Mouse (Mus musculus) CH12.LX (cell line): Measurements from ENCODE around the gene Fhl3. TPM values are rescaled to one million over a fixed set of nuclear protein-coding genes. Genes with fewer than 3 reads are reported as not detected.

Experiments used
- DNase-seq: peaks from one replicate; pipeline ENCODE4 v3.0.0-alpha.2; 2013; ENCODE audit errors: extremely low read depth
- H3K27ac ChIP-seq: 2 replicates; pipeline ENCODE4 v1.5.1; 2012; ENCODE audit warnings: low read depth, mild to moderate bottlenecking, control low read depth, moderate library complexity; ENCODE audit not compliant: insufficient read depth
- H3K27me3 ChIP-seq: replicated peaks from 2 replicates; pipeline ENCODE3; 2012; ENCODE audit warnings: inconsistent platforms
- H3K36me3 ChIP-seq, 2 experiments: replicated peaks in 1 of 2; 2 replicates each; pipeline versions ENCODE3 to v1.6.1; 2012; ENCODE audit warnings: inconsistent platforms in 1 of 2, low read length in 1 of 2, mild to moderate bottlenecking in 1 of 2, mixed read lengths in 1 of 2, moderate library complexity in 1 of 2; ENCODE audit not compliant: control insufficient read depth in 1 of 2, insufficient read depth in 1 of 2
- H3K4me1 ChIP-seq, 2 experiments: 2 replicates each; pipeline ENCODE4 v1.6.1; 2012; ENCODE audit warnings: inconsistent platforms in 1 of 2, moderate library complexity in 1 of 2; ENCODE audit not compliant: insufficient read depth in 2 of 2, control insufficient read depth in 1 of 2
- H3K4me2 ChIP-seq: 2 replicates; pipeline ENCODE4 v1.6.1; 2012; ENCODE audit warnings: low read depth, mild to moderate bottlenecking, control low read depth; ENCODE audit not compliant: poor library complexity, insufficient read depth, severe bottlenecking
- H3K4me3 ChIP-seq, 3 experiments: fragments of 150-350 bp in 1 of 3; sonication (generic) in 1 of 3; replicated peaks in 1 of 3; 2 replicates each; pipeline versions ENCODE3 to v1.5.1; 2011 to 2012; ENCODE audit warnings: low read depth in 2 of 3, low read length in 2 of 3, mild to moderate bottlenecking in 2 of 3, moderate library complexity in 2 of 3, control low read depth in 1 of 3, improper control_type of control experiment in 1 of 3, inconsistent platforms in 1 of 3, mixed read lengths in 1 of 3; ENCODE audit not compliant: poor library complexity in 1 of 3
- H3K79me2 ChIP-seq: replicated peaks from 2 replicates; pipeline ENCODE4 v1.6.1; 2012; ENCODE audit warnings: mild to moderate bottlenecking, moderate library complexity; ENCODE audit not compliant: control insufficient read depth, poor library complexity, insufficient read depth, severe bottlenecking; ENCODE audit errors: extremely low read depth
- H3K9ac ChIP-seq: 2 replicates; pipeline ENCODE4 v1.6.1; 2012; ENCODE audit warnings: low read depth, mild to moderate bottlenecking, control low read depth, moderate library complexity; ENCODE audit not compliant: insufficient read depth
- H3K9me3 ChIP-seq: replicated peaks from 2 replicates; pipeline ENCODE3; 2012; ENCODE audit warnings: low read length, inconsistent platforms, mixed read lengths
- BHLHE40 ChIP-seq: IDR thresholded peaks from 2 replicates; pipeline ENCODE4 v1.6.1; 2011; ENCODE audit warnings: mild to moderate bottlenecking, low read depth, low read length, improper control_type of control experiment
- CHD1 ChIP-seq: IDR thresholded peaks from 2 replicates; pipeline ENCODE4 v1.6.1; 2012; ENCODE audit warnings: low read depth, low read length, improper control_type of control experiment, inconsistent platforms
- CHD2 ChIP-seq: IDR thresholded peaks from 2 replicates; pipeline ENCODE4 v1.6.1; 2011; ENCODE audit warnings: low read length, improper control_type of control experiment
- CTCF ChIP-seq, 2 experiments: IDR thresholded peaks in 1 of 2; conservative IDR thresholded peaks in 1 of 2; 2 replicates each; pipeline ENCODE4 v1.5.1; 2011 to 2012; ENCODE audit warnings: low read depth in 2 of 2, low read length in 2 of 2, improper control_type of control experiment in 1 of 2, inconsistent platforms in 1 of 2, mild to moderate bottlenecking in 1 of 2, moderate library complexity in 1 of 2
- E2F4 ChIP-seq: IDR thresholded peaks from 2 replicates; pipeline ENCODE4 v1.6.1; 2011; ENCODE audit warnings: low read depth, low read length, improper control_type of control experiment; ENCODE audit not compliant: insufficient replicate concordance
- ELF1 ChIP-seq: IDR thresholded peaks from 2 replicates; pipeline ENCODE4 v1.6.1; 2014; ENCODE audit warnings: low read depth, mild to moderate bottlenecking, inconsistent platforms, low read length, improper control_type of control experiment
- EP300 ChIP-seq: IDR thresholded peaks from 2 replicates; pipeline ENCODE4 v1.6.1; 2011; ENCODE audit warnings: low read length, improper control_type of control experiment
- ETS1 ChIP-seq: conservative IDR thresholded peaks from 2 replicates; pipeline ENCODE4 v1.6.1; 2012; ENCODE audit warnings: low read depth, mild to moderate bottlenecking, inconsistent platforms, low read length, improper control_type of control experiment, moderate library complexity
- GABPA ChIP-seq: IDR thresholded peaks from 2 replicates; pipeline ENCODE4 v1.6.1; 2012; ENCODE audit warnings: low read depth, low read length, improper control_type of control experiment, inconsistent platforms; ENCODE audit not compliant: insufficient replicate concordance
- HCFC1 ChIP-seq: IDR thresholded peaks from 2 replicates; pipeline ENCODE4 v1.6.1; 2012; ENCODE audit warnings: low read depth, mild to moderate bottlenecking, inconsistent platforms, low read length, improper control_type of control experiment
- IRF4 ChIP-seq: IDR thresholded peaks from 2 replicates; pipeline ENCODE4 v1.6.1; 2014; ENCODE audit warnings: low read depth, mild to moderate bottlenecking, inconsistent platforms, low read length, improper control_type of control experiment
- JUN ChIP-seq: IDR thresholded peaks from 2 replicates; pipeline ENCODE4 v1.6.1; 2011; ENCODE audit warnings: low read depth, mild to moderate bottlenecking, low read length, improper control_type of control experiment, moderate library complexity; ENCODE audit not compliant: insufficient read depth
- JUND ChIP-seq: conservative IDR thresholded peaks from 2 replicates; pipeline ENCODE4 v1.6.1; 2011; ENCODE audit warnings: low read depth, low read length, improper control_type of control experiment
- KAT2A ChIP-seq: IDR thresholded peaks from 2 replicates; pipeline ENCODE4 v1.6.1; 2012; ENCODE audit warnings: low read length, improper control_type of control experiment, inconsistent platforms; ENCODE audit not compliant: insufficient replicate concordance
- MAFK ChIP-seq: IDR thresholded peaks from 2 replicates; pipeline ENCODE4 v1.6.1; 2011; ENCODE audit warnings: low read length, improper control_type of control experiment; ENCODE audit not compliant: insufficient replicate concordance
- MAX ChIP-seq: IDR thresholded peaks from 2 replicates; pipeline ENCODE4 v1.6.1; 2011; ENCODE audit warnings: low read length, improper control_type of control experiment
- MEF2A ChIP-seq: IDR thresholded peaks from 2 replicates; pipeline ENCODE4 v1.6.1; 2014; ENCODE audit warnings: low read depth, mild to moderate bottlenecking, inconsistent platforms, low read length, improper control_type of control experiment, borderline replicate concordance
- MXI1 ChIP-seq: IDR thresholded peaks from 2 replicates; pipeline ENCODE4 v1.6.1; 2011; ENCODE audit warnings: mild to moderate bottlenecking, low read depth, low read length, improper control_type of control experiment
- MYC ChIP-seq: IDR thresholded peaks from 2 replicates; pipeline ENCODE4 v1.6.1; 2011; ENCODE audit warnings: low read depth, mild to moderate bottlenecking, improper control_type of control experiment, low read length
- NELFE ChIP-seq: IDR thresholded peaks from 2 replicates; pipeline ENCODE4 v1.6.1; 2011; ENCODE audit warnings: low read depth, low read length, improper control_type of control experiment
- NRF1 ChIP-seq: IDR thresholded peaks from 2 replicates; pipeline ENCODE4 v1.6.1; 2014; ENCODE audit warnings: low read depth, mild to moderate bottlenecking, inconsistent platforms, low read length, improper control_type of control experiment, moderate library complexity
- PAX5 ChIP-seq: IDR thresholded peaks from 2 replicates; pipeline ENCODE4 v1.6.1; 2012; ENCODE audit warnings: low read length, inconsistent platforms, mixed read lengths
- POLR2A ChIP-seq: IDR thresholded peaks from 2 replicates; pipeline ENCODE4 v1.6.1; 2011; ENCODE audit warnings: low read depth, mild to moderate bottlenecking, improper control_type of control experiment, low read length
- POLR2AphosphoS2 ChIP-seq: IDR thresholded peaks from 2 replicates; pipeline ENCODE4 v1.6.1; 2011; ENCODE audit warnings: low read depth, low read length, improper control_type of control experiment
- RAD21 ChIP-seq: IDR thresholded peaks from 2 replicates; pipeline ENCODE4 v1.6.1; 2011; ENCODE audit warnings: low read depth, mild to moderate bottlenecking, low read length, improper control_type of control experiment, moderate library complexity
- RCOR1 ChIP-seq: conservative IDR thresholded peaks from 2 replicates; pipeline ENCODE4 v1.6.1; 2012; ENCODE audit warnings: low read depth, mild to moderate bottlenecking, inconsistent platforms, low read length, improper control_type of control experiment
- SIN3A ChIP-seq: IDR thresholded peaks from 2 replicates; pipeline ENCODE4 v1.6.1; 2012; ENCODE audit warnings: low read length, improper control_type of control experiment, inconsistent platforms
- SMC3 ChIP-seq: IDR thresholded peaks from 2 replicates; pipeline ENCODE4 v1.6.1; 2011; ENCODE audit warnings: low read depth, low read length, improper control_type of control experiment
- TBP ChIP-seq: conservative IDR thresholded peaks from 2 replicates; pipeline ENCODE4 v1.6.1; 2011; ENCODE audit warnings: low read depth, low read length, improper control_type of control experiment
- TCF12 ChIP-seq: IDR thresholded peaks from 2 replicates; pipeline ENCODE4 v1.6.1; 2014; ENCODE audit warnings: low read depth, mild to moderate bottlenecking, inconsistent platforms, low read length, improper control_type of control experiment
- UBTF ChIP-seq: IDR thresholded peaks from 2 replicates; pipeline ENCODE4 v1.6.1; 2012; ENCODE audit warnings: low read depth, mild to moderate bottlenecking, inconsistent platforms, low read length, improper control_type of control experiment, moderate library complexity
- USF1 ChIP-seq: IDR thresholded peaks from 2 replicates; pipeline ENCODE4 v1.6.1; 2014; ENCODE audit warnings: low read depth, mild to moderate bottlenecking, inconsistent platforms, low read length, improper control_type of control experiment
- USF2 ChIP-seq: conservative IDR thresholded peaks from 2 replicates; pipeline ENCODE4 v1.6.1; 2011; ENCODE audit warnings: low read depth, low read length, improper control_type of control experiment
- ZC3H11A ChIP-seq: IDR thresholded peaks from 2 replicates; pipeline ENCODE4 v1.6.1; 2012; ENCODE audit warnings: low read depth, mild to moderate bottlenecking, inconsistent platforms, low read length, improper control_type of control experiment
- ZKSCAN1 ChIP-seq: IDR thresholded peaks from 2 replicates; pipeline ENCODE4 v1.6.1; 2012; ENCODE audit warnings: low read depth, inconsistent platforms, low read length, improper control_type of control experiment, borderline replicate concordance
- ZMIZ1 ChIP-seq: IDR thresholded peaks from 2 replicates; pipeline ENCODE4 v1.6.1; 2012; ENCODE audit warnings: low read depth, mild to moderate bottlenecking, inconsistent platforms, low read length, improper control_type of control experiment
- ZNF384 ChIP-seq: IDR thresholded peaks from 2 replicates; pipeline ENCODE4 v1.6.1; 2012; ENCODE audit warnings: low read depth, low read length, improper control_type of control experiment, inconsistent platforms
- dilution Hi-C: fragments of 300-500 bp; cut with MboI; formaldehyde crosslinking; loops from 2 replicates; pipeline ENCODE4 v1.14.3; 2020; ENCODE audit warnings: low sequenced_read_pairs; ENCODE audit not compliant: extremely low pct_unique_long_range_greater_than_20kb, extremely low pct_ligation_motif_present
- in situ Hi-C: fragments of 300-500 bp; cut with MboI; formaldehyde crosslinking; loops from 3 replicates; pipeline ENCODE4 v1.14.3; 2019; ENCODE audit warnings: low sequenced_read_pairs, low pct_ligation_motif_present, low pct_unique_long_range_greater_than_20kb, mixed read lengths
- polyA plus RNA-seq: library from polyadenylated mRNA; unstranded; fragments of >175 nt; gene quantifications from 2 replicates; pipeline ENCODE4 v1.2.1, GENCODE M21; 2012; ENCODE audit warnings: low read depth; ENCODE audit not compliant: insufficient read length
- total RNA-seq, 2 experiments: library from RNA; depleted of rRNA; stranded (reverse); fragments of 300-350 nt in 1 of 2; fragments of >200 nt in 1 of 2; gene quantifications; 2 replicates each; pipeline ENCODE4 v1.2.3; 2012 to 2014

The Fhl3 gene
- total and polyA plus RNA-seq, 3 experiments, result 4.1 to 20.8 (median 10.8) TPM

DNA sequence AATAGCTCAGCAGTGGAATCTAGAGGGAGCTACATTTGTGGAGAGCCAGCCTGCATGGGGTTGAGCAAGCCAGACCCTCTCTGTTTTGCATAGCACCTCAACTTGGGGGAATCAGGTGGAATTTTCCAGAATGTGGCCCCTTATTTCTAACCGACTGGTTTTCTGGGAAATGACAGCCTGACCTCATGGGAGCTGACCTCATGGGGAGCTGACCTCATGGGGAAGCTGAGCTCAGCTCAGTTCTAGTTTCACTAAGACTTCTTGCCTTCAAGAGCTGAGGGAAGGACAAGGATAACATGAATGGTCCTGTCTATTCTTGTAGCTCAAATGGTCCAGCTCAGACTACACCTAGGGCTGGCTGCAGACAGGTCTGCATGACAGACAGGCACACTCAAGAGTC is 38.3 kb downstream of the Fhl3 start:
- TF ChIP-seq MEF2A (0 out of 2 replicates have a peak, but pooled peaks have one; percentile 44), RAD21 (no peak), ZNF384 (no peak), CHD2 (no peak), NELFE (no peak), GABPA (no peak), PAX5 (no peak), HCFC1 (no peak), KAT2A (no peak), E2F4 (no peak), MYC (peak; percentile 51; the same call in 1 of the 2 replicates), EP300 (peak; percentile 48; the same call in 1 of the 2 replicates), POLR2AphosphoS2 (no peak), USF1 (no peak), SIN3A (no peak), MXI1 (no peak), POLR2A (no peak), MAX (no peak), ZMIZ1 (no peak), ETS1 (peak; percentile 78), TCF12 (no peak), ZKSCAN1 (no peak), UBTF (no peak), TBP (no peak), USF2 (no peak), JUND (no peak), ELF1 (no peak), MAFK (no peak), SMC3 (no peak), JUN (peak; percentile 26; the same call in 1 of the 2 replicates), IRF4 (peak; percentile 43; the same call in 1 of the 2 replicates), CTCF (conservative IDR thresholded peaks at IDR 0.05 in 1 of 2, IDR thresholded peaks at IDR 0.05 in 1 of 2; ENCODE audit: low read depth in 2 of 2, low read length in 2 of 2) (no peak), BHLHE40 (no peak), ZC3H11A (no peak), CHD1 (no peak), RCOR1 (no peak), NRF1 (no peak)
- peaks cover 25 to 59% of the 10 kb centered on the region in 2 experiments for H3K4me1 ChIP-seq
- in situ Hi-C loops (no loop called here), dilution Hi-C loops (no loop called here)
- H3K27me3 ChIP-seq, result no peaks in the 10 kb centered on the region
- no peak overlapping the region for H3K9ac ChIP-seq
- H3K9me3 ChIP-seq, result no peaks in the 10 kb centered on the region
- H3K4me3 ChIP-seq, result no peak overlapping the region
- no peak for DNase-seq
- peaks cover 3 to 18% of the 10 kb centered on the region in 2 experiments for H3K36me3 ChIP-seq
- H3K4me2 ChIP-seq, result no peak overlapping the region
- H3K79me2 ChIP-seq, result peaks cover 4% of the 10 kb centered on the region; the same call in 1 of the 2 replicates
- H3K27ac ChIP-seq, result no peak overlapping the region
